Mouse (Mus musculus) bone marrow macrophage, adult 2 months (primary cell): ENCODE data around the gene Churc1.

Source experiments
- CTCF ChIP-seq: IDR thresholded peaks from 2 replicates; pipeline ENCODE4 v1.5.1; 2012; ENCODE audit warnings: low read depth, mild to moderate bottlenecking, low read length, moderate library complexity
- POLR2A ChIP-seq: IDR thresholded peaks from 2 replicates; pipeline ENCODE4 v1.6.1; 2012; ENCODE audit warnings: mild to moderate bottlenecking, low read depth, low read length, borderline replicate concordance

GRCm38 (mm10) chr12:76805056-76805811, 39.9 kb downstream of the Churc1 start:
- TF ChIP-seq CTCF (no peak), POLR2A (no peak)
